Comparison of ENCODE assay signal across 8 mouse cellular contexts in the genomic region with DNA sequence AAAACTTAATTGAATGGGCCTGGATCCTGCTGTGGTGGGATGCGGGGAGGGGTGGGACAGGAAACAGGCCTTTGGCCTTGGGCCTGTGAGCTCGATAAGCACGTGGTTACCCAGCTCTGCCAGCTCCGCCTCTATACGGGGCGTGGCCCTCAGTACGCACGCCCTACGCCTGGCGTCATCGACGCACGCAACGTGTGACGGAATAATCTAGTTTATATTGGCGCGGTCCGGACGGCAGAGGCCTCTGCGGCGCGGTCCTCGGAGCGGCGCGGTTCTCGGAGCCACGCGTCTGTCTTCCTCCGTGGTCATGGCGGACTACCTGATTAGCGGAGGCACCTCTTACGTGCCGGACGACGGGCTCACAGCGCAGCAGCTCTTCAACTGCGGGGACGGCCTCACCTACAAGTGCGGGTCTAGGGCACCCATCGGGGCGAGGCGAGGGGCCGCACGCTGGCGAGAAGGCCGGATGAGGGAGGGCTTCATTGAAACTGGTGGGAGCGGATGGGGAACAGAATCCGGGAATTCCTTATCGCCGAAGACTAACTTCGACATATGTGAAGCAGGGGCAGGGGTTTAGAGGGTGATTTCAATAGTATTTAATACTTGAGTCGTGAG. TPM values are rescaled to one million over a fixed set of nuclear protein-coding genes. Genes with fewer than 3 reads are reported as not detected.
DNase-seq lines count a peak whose midpoint lies in the region; ATAC-seq and TF ChIP-seq lines count a peak whose summit lies in the region.

A gene (plus strand): TSS at position 60 of the 615 bp plus-strand sequence.

- ATAC-seq in embryonic facial prominence, embryonic 13.5 days (ENCODE audit: insufficient number of reproducible peaks, insufficient read depth, low FRiP score, low TSS enrichment, low read depth), result peak; percentile 95
- ATAC-seq in limb, embryonic 12.5 days (ENCODE audit: insufficient number of reproducible peaks, insufficient read depth, low FRiP score, low TSS enrichment, low read depth), result peak; percentile 96
- peak; percentile 99 for ATAC-seq in midbrain, embryonic 15.5 days (replicated peaks)

- peak within 1 kb of the TSS; percentile 78 for H3K4me2 ChIP-seq in embryonic facial prominence, embryonic 13.5 days
- peak within 1 kb of the TSS; percentile 87 for H3K4me2 ChIP-seq in limb, embryonic 12.5 days
- peak within 1 kb of the TSS; percentile 62 for H3K4me2 ChIP-seq in midbrain, embryonic 15.5 days

- no peaks in the 10 kb centered on the region for H3K9me3 ChIP-seq in embryonic facial prominence, embryonic 13.5 days
- H3K9me3 ChIP-seq in limb, embryonic 12.5 days, result no peaks in the 10 kb centered on the region
- no peaks in the 10 kb centered on the region for H3K9me3 ChIP-seq in midbrain, embryonic 15.5 days

- no peak for TF ChIP-seq CTCF in kidney, adult 2 months (conservative IDR thresholded peaks at IDR 0.05; ENCODE audit: insufficient read depth, insufficient read length, low read depth, low read length)
- TF ChIP-seq CTCF in spleen, adult 2 months (IDR thresholded peaks at IDR 0.05; ENCODE audit: extremely low read depth, insufficient read depth, insufficient read length, insufficient replicate concordance), result no peak

- H3K4me1 ChIP-seq in embryonic facial prominence, embryonic 13.5 days, result peaks cover 15% of the 10 kb centered on the region
- H3K4me1 ChIP-seq in kidney, adult 2 months (ENCODE audit: control insufficient read depth, insufficient read depth, low read length), result no peaks in the 10 kb centered on the region; the same call in 1 of the 2 replicates
- peaks cover 9% of the 10 kb centered on the region for H3K4me1 ChIP-seq in limb, embryonic 12.5 days (replicated peaks)
- H3K4me1 ChIP-seq in midbrain, embryonic 15.5 days, result peaks cover 23% of the 10 kb centered on the region
- H3K4me1 ChIP-seq in spleen, adult 2 months (ENCODE audit: control insufficient read depth, insufficient read depth, insufficient read length), result no peaks in the 10 kb centered on the region; the same call in 1 of the 2 replicates

- H3K27ac ChIP-seq in embryonic facial prominence, embryonic 13.5 days, result peak within 1 kb of the TSS; percentile 81
- H3K27ac ChIP-seq in kidney, adult 2 months (ENCODE audit: insufficient read depth, low read depth, low read length), result peak within 1 kb of the TSS; percentile 13; the same call in 1 of the 2 replicates
- peak within 1 kb of the TSS; percentile 69 for H3K27ac ChIP-seq in limb, embryonic 12.5 days
- H3K27ac ChIP-seq in midbrain, embryonic 15.5 days, result peak within 1 kb of the TSS; percentile 78
- peak within 1 kb of the TSS; percentile 71 for H3K27ac ChIP-seq in spleen, adult 2 months (ENCODE audit: insufficient read depth, low read length)

- H3K4me3 ChIP-seq in embryonic facial prominence, embryonic 13.5 days, result peak within 1 kb of the TSS; percentile 61
- peak within 1 kb of the TSS; percentile 57 for H3K4me3 ChIP-seq in kidney, adult 2 months (ENCODE audit: insufficient read depth, low read depth, low read length)
- peak within 1 kb of the TSS; percentile 55 for H3K4me3 ChIP-seq in limb, embryonic 12.5 days (replicated peaks)
- peak within 1 kb of the TSS; percentile 52 for H3K4me3 ChIP-seq in midbrain, embryonic 15.5 days
- H3K4me3 ChIP-seq in spleen, adult 2 months (ENCODE audit: extremely low read depth, insufficient read depth, insufficient read length), result peak within 1 kb of the TSS; percentile 71

- peak; percentile 82 for TF ChIP-seq POLR2A in kidney, adult 2 months (IDR thresholded peaks at IDR 0.05; ENCODE audit: low read depth, low read length)
- TF ChIP-seq POLR2A in spleen, adult 2 months (IDR thresholded peaks at IDR 0.05; ENCODE audit: low read depth, low read length), result peak; percentile 67

- no peaks in the 10 kb centered on the region for H3K27me3 ChIP-seq in embryonic facial prominence, embryonic 13.5 days
- no peaks in the 10 kb centered on the region for H3K27me3 ChIP-seq in kidney, adult 2 months (replicated peaks; ENCODE audit: control insufficient read depth, insufficient read depth, low read length)
- no peaks in the 10 kb centered on the region for H3K27me3 ChIP-seq in limb, embryonic 12.5 days
- no peaks in the 10 kb centered on the region for H3K27me3 ChIP-seq in midbrain, embryonic 15.5 days (replicated peaks)
- no peaks in the 10 kb centered on the region for H3K27me3 ChIP-seq in spleen, adult 2 months (ENCODE audit: control insufficient read depth, insufficient read depth, low read length)

- DNase-seq in 3134 (ENCODE audit: extremely low read depth, insufficient read length, low spot score), result peak; percentile 97
- peak; percentile 95 to 96 for DNase-seq in adrenal gland, postnatal 36 days
- peak; percentile 97 to 98 for DNase-seq in heart, adult 18-20 months
- peak; percentile 97 for DNase-seq in kidney, adult 2 months
- DNase-seq in spleen, adult 2 months (ENCODE audit: low read depth in 1 of 2, low spot score in 2 of 2), result peak; percentile 91 to 93

- H3K9ac ChIP-seq in embryonic facial prominence, embryonic 13.5 days, result peak within 1 kb of the TSS; percentile 82
- peak within 1 kb of the TSS; percentile 71 for H3K9ac ChIP-seq in limb, embryonic 12.5 days (replicated peaks)
- H3K9ac ChIP-seq in midbrain, embryonic 15.5 days, result peak within 1 kb of the TSS; percentile 71

- H3K36me3 ChIP-seq in embryonic facial prominence, embryonic 13.5 days, result peaks cover 81% of the 10 kb centered on the region
- peaks cover 2% of the 10 kb centered on the region; the same call in 1 of the 2 replicates for H3K36me3 ChIP-seq in kidney, adult 2 months (ENCODE audit: control insufficient read depth, insufficient read depth, low read length)
- H3K36me3 ChIP-seq in limb, embryonic 12.5 days, result peaks cover 83% of the 10 kb centered on the region
- peaks cover 61% of the 10 kb centered on the region for H3K36me3 ChIP-seq in midbrain, embryonic 15.5 days (replicated peaks)
- peaks cover 31% of the 10 kb centered on the region for H3K36me3 ChIP-seq in spleen, adult 2 months (ENCODE audit: control insufficient read depth, insufficient read depth, low read length)

- under 1% methylated on average over 53 of the region's 53 CpGs for WGBS in embryonic facial prominence, embryonic 13.5 days
- WGBS in kidney, adult 2 months, result under 1% methylated on average over 53 of the region's 53 CpGs
- WGBS in limb, embryonic 12.5 days, result under 1% methylated on average over 53 of the region's 53 CpGs
- under 1% methylated on average over 53 of the region's 53 CpGs for WGBS in midbrain, embryonic 15.5 days
- under 1% methylated on average over 53 of the region's 53 CpGs for WGBS in spleen, adult 2 months

RNA-seq across cellular contexts. Expression of the gene that starts here (rescaled TPM):
- 100 to 1,000 TPM in 1 of 2 experiments, 10 to 100 TPM in 1; 76.8 to 118 TPM for total RNA-seq in adrenal gland, postnatal 36 days (2021)
- 191 and 227 TPM in 2 replicates for polyA plus RNA-seq in embryonic facial prominence, embryonic 13.5 days (2015; fragmentation: Nextera tagmentation; extraction: Ambion mirVana)
- total RNA-seq in heart, adult 18-20 months (2021), result 10 to 100 TPM; 48.3 to 49.7 TPM
- polyA plus RNA-seq in kidney, adult 2 months (2012; rRNA removed), result 52.3 and 60.0 TPM in 2 replicates
- polyA plus RNA-seq in limb, embryonic 12.5 days (2016; fragmentation: Nextera tagmentation; extraction: Ambion mirVana), result 201 and 213 TPM in 2 replicates
- 101 TPM in 2 replicates for polyA plus RNA-seq in midbrain, embryonic 15.5 days (2015; fragmentation: Nextera tagmentation; extraction: Ambion mirVana)
- polyA plus RNA-seq in spleen, adult 2 months (2012; rRNA removed), result 106 and 107 TPM in 2 replicates

Comparison
In these comparisons a context has a peak if more than half of its experiments do, and no peak if none do; other contexts are left out.
1. Peak in every context shown above with its lines: DNase-seq, ATAC-seq, H3K4me3 ChIP-seq and H3K27ac ChIP-seq.
2. H3K27ac ChIP-seq: peak in every context shown above with its lines; median percentile 81 in embryonic facial prominence, embryonic 13.5 days; 78 in midbrain, embryonic 15.5 days; 71 in spleen, adult 2 months; 69 in limb, embryonic 12.5 days; 13 in kidney, adult 2 months.